Mouse (Mus musculus) heart, embryonic 15.5 days (tissue): ENCODE measurements at regions not wholly inside any gene's neighbourhood (a gene's known extent, or its start where the extent isn't known, plus 50 kb on each side); places are given as distances from the start of the nearest gene placed in this dataset.

Experiments used
- ATAC-seq: fragments of 200-750 bp; cut with Nextera tagmentation; replicated peaks from 2 replicates; pipeline ENCODE4 v1.8.0; 2017; ENCODE audit warnings: low read depth, moderate TSS enrichment; ENCODE audit not compliant: insufficient number of reproducible peaks, insufficient read depth, low FRiP score
- H3K27ac ChIP-seq: fragments of 300-500 bp; sonication (generic); 2 replicates; pipeline ENCODE4 v1.5.1; 2015; ENCODE audit warnings: mild to moderate bottlenecking, inconsistent platforms
- H3K27me3 ChIP-seq: fragments of 300-500 bp; sonication (generic); 2 replicates; pipeline ENCODE4 v1.6.1; 2015; ENCODE audit warnings: inconsistent platforms
- H3K36me3 ChIP-seq: fragments of 300-500 bp; sonication (generic); 2 replicates; pipeline ENCODE4 v1.6.1; 2015; ENCODE audit warnings: mild to moderate bottlenecking, inconsistent platforms
- H3K4me1 ChIP-seq: fragments of 300-500 bp; sonication (generic); replicated peaks from 2 replicates; pipeline ENCODE4 v1.6.1; 2015; ENCODE audit warnings: inconsistent platforms
- H3K4me2 ChIP-seq: fragments of 300-500 bp; sonication (generic); 2 replicates; pipeline ENCODE4 v1.6.1; 2015; ENCODE audit warnings: inconsistent platforms, mild to moderate bottlenecking, moderate library complexity
- H3K4me3 ChIP-seq: fragments of 300-500 bp; sonication (generic); 2 replicates; pipeline ENCODE4 v1.5.1; 2015; ENCODE audit warnings: mild to moderate bottlenecking, inconsistent platforms
- H3K9ac ChIP-seq: fragments of 300-500 bp; sonication (generic); 2 replicates; pipeline ENCODE4 v1.6.1; 2015; ENCODE audit warnings: mild to moderate bottlenecking, inconsistent platforms
- H3K9me3 ChIP-seq: fragments of 300-500 bp; sonication (generic); replicated peaks from 2 replicates; pipeline ENCODE4 v1.6.1; 2016; ENCODE audit warnings: inconsistent platforms
- WGBS: fragments of 180-500 bp; shearing (Covaris S2); methylation state at CpG from one replicate; pipeline ENCODE4 v1.1.7; 2015; ENCODE audit warnings: mixed read lengths; 5-methylcytosine and 5-hydroxymethylcytosine counted together

GRCm38 (mm10) chr5:119464553-119464952 is 205.9 kb upstream of the Tbx3 start:
- ATAC-seq: no peak
- no peaks in the 10 kb centered on the region for H3K36me3 ChIP-seq
- no peak overlapping the region for H3K4me2 ChIP-seq
- H3K4me3 ChIP-seq: no peak overlapping the region
- H3K4me1 ChIP-seq: no peaks in the 10 kb centered on the region
- 65% methylated on average over 4 of the region's 4 CpGs for WGBS
- no peak overlapping the region for H3K27ac ChIP-seq
- H3K27me3 ChIP-seq: no peaks in the 10 kb centered on the region
- no peaks in the 10 kb centered on the region for H3K9me3 ChIP-seq
- no peak overlapping the region for H3K9ac ChIP-seq

- H3K9ac ChIP-seq: no peak overlapping the region
- H3K27me3 ChIP-seq: no peaks in the 10 kb centered on the region
- ATAC-seq: no peak
- WGBS: 72% methylated on average over 13 of the region's 13 CpGs
- H3K4me1 ChIP-seq: no peaks in the 10 kb centered on the region
- no peaks in the 10 kb centered on the region for H3K9me3 ChIP-seq
- no peak overlapping the region for H3K4me2 ChIP-seq
- no peak overlapping the region for H3K27ac ChIP-seq
- H3K4me3 ChIP-seq: no peak overlapping the region
- no peaks in the 10 kb centered on the region for H3K36me3 ChIP-seq
Measured at GRCm38 (mm10) chr5:119467346-119468085, 203.0 kb upstream of the Tbx3 start.

- Histone ChIP-seq H3K36me3 (no peaks in the 10 kb centered on the region), H3K4me3 (no peak overlapping the region), H3K27ac (no peak overlapping the region), H3K9me3 (no peaks in the 10 kb centered on the region), H3K9ac (no peak overlapping the region), H3K27me3 (peaks cover 21% of the 10 kb centered on the region; the same call in 1 of the 2 replicates), H3K4me1 (no peaks in the 10 kb centered on the region), H3K4me2 (no peak overlapping the region)
- no peak for ATAC-seq
- WGBS: 72% methylated on average over 2 of the region's 2 CpGs
Measured at GRCm38 (mm10) chr5:119477926-119478325, 192.5 kb upstream of the Tbx3 start.

- WGBS: 76% methylated on average over 4 of the region's 4 CpGs
- H3K9ac ChIP-seq: no peak overlapping the region
- H3K9me3 ChIP-seq: no peaks in the 10 kb centered on the region
- no peaks in the 10 kb centered on the region for H3K4me1 ChIP-seq
- H3K27me3 ChIP-seq: peaks cover 21% of the 10 kb centered on the region; the same call in 1 of the 2 replicates
- H3K36me3 ChIP-seq: no peaks in the 10 kb centered on the region
- H3K4me3 ChIP-seq: no peak overlapping the region
- no peak overlapping the region for H3K4me2 ChIP-seq
- ATAC-seq: no peak
- no peak overlapping the region for H3K27ac ChIP-seq
Measured at GRCm38 (mm10) chr5:119478331-119478730, 192.1 kb upstream of the Tbx3 start.

GRCm38 (mm10) chr5:119480191-119481190 is 190.0 kb upstream of the Tbx3 start:
- H3K4me2 ChIP-seq: no peak overlapping the region
- no peak for ATAC-seq

GRCm38 (mm10) chr5:119483706-119484105 is 186.8 kb upstream of the Tbx3 start:
- H3K27ac ChIP-seq: no peak overlapping the region
- H3K9me3 ChIP-seq: no peaks in the 10 kb centered on the region
- no peak overlapping the region for H3K9ac ChIP-seq
- H3K4me3 ChIP-seq: no peak overlapping the region
- no peaks in the 10 kb centered on the region for H3K36me3 ChIP-seq
- no peaks in the 10 kb centered on the region for H3K4me1 ChIP-seq
- no peak overlapping the region for H3K4me2 ChIP-seq
- 63% methylated on average over 8 of the region's 8 CpGs for WGBS
- H3K27me3 ChIP-seq: peaks cover 19% of the 10 kb centered on the region; the same call in 1 of the 2 replicates
- no peak for ATAC-seq

More at GRCm38 (mm10) chr5:119480191-119481190, 190.0 kb upstream of the Tbx3 start:
- Histone ChIP-seq H3K9me3 (no peaks in the 10 kb centered on the region), H3K4me1 (no peaks in the 10 kb centered on the region), H3K36me3 (no peaks in the 10 kb centered on the region), H3K27ac (no peak overlapping the region), H3K27me3 (peaks cover 21% of the 10 kb centered on the region; the same call in 1 of the 2 replicates), H3K4me3 (no peak overlapping the region), H3K9ac (no peak overlapping the region)
- WGBS: 39% methylated on average over 28 of the region's 28 CpGs

- Histone ChIP-seq H3K36me3 (no peaks in the 10 kb centered on the region), H3K4me3 (no peak overlapping the region), H3K27me3 (peaks cover 10% of the 10 kb centered on the region; the same call in 1 of the 2 replicates), H3K9me3 (no peaks in the 10 kb centered on the region), H3K4me1 (no peaks in the 10 kb centered on the region), H3K4me2 (no peak overlapping the region), H3K9ac (no peak overlapping the region), H3K27ac (no peak overlapping the region)
- no peak for ATAC-seq
Measured at GRCm38 (mm10) chr5:119486196-119486595, 184.3 kb upstream of the Tbx3 start.

- Histone ChIP-seq H3K36me3 (no peaks in the 10 kb centered on the region), H3K27ac (no peak overlapping the region), H3K4me3 (no peak overlapping the region), H3K4me2 (no peak overlapping the region), H3K27me3 (peaks cover 13% of the 10 kb centered on the region; the same call in 1 of the 2 replicates), H3K4me1 (no peaks in the 10 kb centered on the region), H3K9ac (no peak overlapping the region), H3K9me3 (no peaks in the 10 kb centered on the region)
- no peak for ATAC-seq
- WGBS: 76% methylated on average over 8 of the region's 8 CpGs
Measured at GRCm38 (mm10) chr5:119487184-119487583, 183.3 kb upstream of the Tbx3 start.

- no peak for ATAC-seq
Measured at GRCm38 (mm10) chr5:119497501-119497900, 173.0 kb upstream of the Tbx3 start.

GRCm38 (mm10) chr5:119498431-119498830 is 172.0 kb upstream of the Tbx3 start:
- ATAC-seq: no peak
- H3K27ac ChIP-seq: no peak overlapping the region
- no peaks in the 10 kb centered on the region for H3K4me1 ChIP-seq
- no peaks in the 10 kb centered on the region for H3K36me3 ChIP-seq
- H3K9ac ChIP-seq: no peak overlapping the region
- H3K27me3 ChIP-seq: peaks cover 19% of the 10 kb centered on the region
- no peak overlapping the region for H3K4me2 ChIP-seq
- H3K4me3 ChIP-seq: no peak overlapping the region
- 66% methylated on average over 6 of the region's 6 CpGs for WGBS
- H3K9me3 ChIP-seq: no peaks in the 10 kb centered on the region

More at GRCm38 (mm10) chr5:119497501-119497900, 173.0 kb upstream of the Tbx3 start:
- Histone ChIP-seq H3K4me1 (no peaks in the 10 kb centered on the region), H3K36me3 (no peaks in the 10 kb centered on the region), H3K9me3 (no peaks in the 10 kb centered on the region), H3K27me3 (peaks cover 19% of the 10 kb centered on the region), H3K9ac (no peak overlapping the region), H3K27ac (no peak overlapping the region), H3K4me2 (no peak overlapping the region), H3K4me3 (no peak overlapping the region)
- 88% methylated on average over 1 of the region's 1 CpGs for WGBS

- Histone ChIP-seq H3K4me1 (no peaks in the 10 kb centered on the region), H3K4me2 (no peak overlapping the region), H3K9me3 (no peaks in the 10 kb centered on the region), H3K9ac (no peak overlapping the region), H3K4me3 (no peak overlapping the region), H3K27me3 (0 out of 2 replicates have a peak, but pooled peaks cover 9% of the 10 kb centered on the region), H3K27ac (no peak overlapping the region), H3K36me3 (no peaks in the 10 kb centered on the region)
- WGBS: 56% methylated on average over 14 of the region's 14 CpGs
- ATAC-seq: no peak
Measured at GRCm38 (mm10) chr5:119507709-119508108, 162.8 kb upstream of the Tbx3 start.
